ENCODE assay signal across 19 mouse cellular contexts in the genomic region with DNA sequence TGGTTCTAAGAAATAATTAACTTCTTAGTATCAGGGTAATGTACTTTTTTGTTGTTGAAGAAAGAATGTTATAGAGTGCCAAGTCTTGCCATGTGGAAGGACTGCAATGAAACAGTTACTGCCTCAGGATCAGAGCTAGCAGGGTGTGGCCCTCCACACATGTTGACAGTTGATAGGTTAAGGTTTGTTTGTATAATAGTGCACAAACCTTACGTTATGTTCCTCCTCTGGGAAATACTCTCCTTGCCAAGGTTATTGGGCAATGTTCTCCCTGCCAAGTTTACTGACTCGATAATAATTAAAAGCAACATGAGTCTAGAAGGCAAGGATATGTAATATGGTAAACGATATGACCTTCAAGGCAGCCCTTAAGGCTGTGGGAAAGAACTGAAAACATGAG.
DNase-seq lines count a peak whose midpoint lies in the region; ATAC-seq and TF ChIP-seq lines count a peak whose summit lies in the region.
"Had no signal": no experiment of that assay in that cellular context is flagged by ENCODE, and none has a peak within 500 bp of the region (broad histone marks: within the 10 kb centered on the region; RNA-seq: fewer than 3 reads in every experiment).

No protein-coding gene starts in this region.

- peak; percentile 79 for ATAC-seq in stomach, postnatal 0 days (ENCODE audit: low FRiP score, low TSS enrichment)
- ATAC-seq: forebrain, embryonic 13.5 days; forebrain, embryonic 15.5 days; forebrain, postnatal 0 days had no signal

- no peak overlapping the region for H3K4me2 ChIP-seq in stomach, postnatal 0 days (replicated peaks; ENCODE audit: low read depth)
- H3K4me2 ChIP-seq: embryonic facial prominence, embryonic 13.5 days; forebrain, embryonic 13.5 days; forebrain, embryonic 15.5 days had no signal

- no peaks in the 10 kb centered on the region for H3K9me3 ChIP-seq in stomach, postnatal 0 days (ENCODE audit: control insufficient read depth, low read length)
- H3K9me3 ChIP-seq: embryonic facial prominence, embryonic 13.5 days; forebrain, embryonic 13.5 days; forebrain, embryonic 15.5 days had no signal

- peak; percentile 7 for DNase-seq in adrenal gland, postnatal 14 days
- no peak for DNase-seq in adrenal gland, adult 2 months
- DNase-seq in kidney, adult 2 months = peak; percentile 1
- DNase-seq in kidney, adult 8-10 months = no peak
- peak; percentile 94 for DNase-seq in liver, adult 2 months (ENCODE audit: extremely low read depth, low read depth, low spot score)
- no peak for DNase-seq in liver
- no peak for DNase-seq in stomach, postnatal 0 days (ENCODE audit: low spot score)
- no peak for DNase-seq in cerebellum, postnatal 4 days (ENCODE audit: low spot score in 2 of 2)
- DNase-seq: adrenal gland, postnatal 25 days; cerebellum, adult 11 months; cerebellum, adult 18-20 months; cerebellum, adult 8-10 months; cerebellum, adult 9-11 months; cerebellum, postnatal 14 days; cerebellum, postnatal 36 days; forebrain, postnatal 0 days had no signal

- no peaks in the 10 kb centered on the region for H3K79me2 ChIP-seq in liver, adult 2 months (ENCODE audit: control insufficient read depth, insufficient read depth, low read length)

- no peak for TF ChIP-seq EP300 in stomach, postnatal 0 days (optimal IDR thresholded peaks at IDR 0.05)

- H3K9ac ChIP-seq in liver, adult 2 months (ENCODE audit: low read depth, low read length) = no peak overlapping the region
- no peak overlapping the region for H3K9ac ChIP-seq in stomach, postnatal 0 days (ENCODE audit: low read length)
- H3K9ac ChIP-seq: embryonic facial prominence, embryonic 13.5 days; forebrain, embryonic 13.5 days; forebrain, embryonic 15.5 days; forebrain, postnatal 0 days had no signal

- no peak overlapping the region for H3K4me3 ChIP-seq in kidney, adult 2 months (ENCODE audit: insufficient read depth, low read depth, low read length)
- H3K4me3 ChIP-seq in liver, adult 2 months (ENCODE audit: insufficient read depth, low read depth, low read length) = no peak overlapping the region
- H3K4me3 ChIP-seq in stomach, postnatal 0 days (ENCODE audit: low read depth, low read length) = no peak overlapping the region
- H3K4me3 ChIP-seq: embryonic facial prominence, embryonic 13.5 days; forebrain, embryonic 13.5 days; forebrain, embryonic 15.5 days had no signal

- H3K4me1 ChIP-seq in kidney, adult 2 months (ENCODE audit: control insufficient read depth, insufficient read depth, low read length) = no peaks in the 10 kb centered on the region
- H3K4me1 ChIP-seq in liver, adult 2 months (ENCODE audit: control insufficient read depth, insufficient read depth, low read length) = 0 out of 2 replicates have a peak, but pooled peaks cover 2% of the 10 kb centered on the region
- H3K4me1 ChIP-seq in stomach, postnatal 0 days (replicated peaks; ENCODE audit: control insufficient read depth, insufficient read depth) = no peaks in the 10 kb centered on the region
- H3K4me1 ChIP-seq: embryonic facial prominence, embryonic 13.5 days; forebrain, embryonic 13.5 days; forebrain, embryonic 15.5 days had no signal

- TF ChIP-seq POLR2A in kidney, adult 2 months (IDR thresholded peaks at IDR 0.05; ENCODE audit: low read depth, low read length) = no peak
- TF ChIP-seq POLR2A in liver, adult 2 months (IDR thresholded peaks at IDR 0.05; ENCODE audit: extremely low read depth, insufficient read depth, low read length) = no peak

- WGBS in kidney, adult 2 months = 49% methylated on average over 3 of the region's 3 CpGs
- 21% methylated on average over 3 of the region's 3 CpGs for WGBS in liver, adult 2 months
- WGBS in stomach, postnatal 0 days = 43% methylated on average over 3 of the region's 3 CpGs

- H3K36me3 ChIP-seq in kidney, adult 2 months (ENCODE audit: control insufficient read depth, insufficient read depth, low read length) = no peaks in the 10 kb centered on the region
- no peaks in the 10 kb centered on the region for H3K36me3 ChIP-seq in liver, adult 2 months (ENCODE audit: control insufficient read depth, insufficient read depth, low read length)
- no peaks in the 10 kb centered on the region for H3K36me3 ChIP-seq in stomach, postnatal 0 days (ENCODE audit: control insufficient read depth, insufficient read depth, low read length)
- H3K36me3 ChIP-seq: embryonic facial prominence, embryonic 13.5 days; forebrain, embryonic 15.5 days had no signal

- TF ChIP-seq CTCF in kidney, adult 2 months (conservative IDR thresholded peaks at IDR 0.05; ENCODE audit: insufficient read depth, insufficient read length, low read depth, low read length) = no peak
- TF ChIP-seq CTCF in liver, adult 2 months (IDR thresholded peaks at IDR 0.05; ENCODE audit: low read depth, low read length) = no peak
- TF ChIP-seq CTCF in stomach, postnatal 0 days (IDR thresholded peaks at IDR 0.05; ENCODE audit: low read depth) = no peak

- no peak overlapping the region for H3K27ac ChIP-seq in kidney, adult 2 months (ENCODE audit: insufficient read depth, low read depth, low read length)
- H3K27ac ChIP-seq in liver, adult 2 months (replicated peaks; ENCODE audit: insufficient read depth, low read depth, low read length) = no peak overlapping the region
- no peak overlapping the region for H3K27ac ChIP-seq in stomach, postnatal 0 days (replicated peaks)
- H3K27ac ChIP-seq: embryonic facial prominence, embryonic 13.5 days; forebrain, embryonic 13.5 days; forebrain, embryonic 15.5 days had no signal

- H3K27me3 ChIP-seq in kidney, adult 2 months (replicated peaks; ENCODE audit: control insufficient read depth, insufficient read depth, low read length) = no peaks in the 10 kb centered on the region
- H3K27me3 ChIP-seq in liver, adult 2 months (ENCODE audit: control insufficient read depth, insufficient read depth, low read length) = no peaks in the 10 kb centered on the region; the same call in 1 of the 2 replicates
- H3K27me3 ChIP-seq in stomach, postnatal 0 days (ENCODE audit: control insufficient read depth, insufficient read depth, low read length) = no peaks in the 10 kb centered on the region
- H3K27me3 ChIP-seq: embryonic facial prominence, embryonic 13.5 days; forebrain, embryonic 13.5 days; forebrain, embryonic 15.5 days had no signal

Comparison
In these comparisons a context has a peak if more than half of its experiments do, and no peak if none do; other contexts are left out.
1. DNase-seq: peak in adrenal gland, postnatal 14 days (single experiment), kidney, adult 2 months (single experiment) and liver, adult 2 months (single experiment); none in adrenal gland, adult 2 months (single experiment), kidney, adult 8-10 months (0 of 2), liver (single experiment), stomach, postnatal 0 days (single experiment) and cerebellum, postnatal 4 days (0 of 2).